In genomic region chr4:86879477-86879876, GRCm38 (mm10) we compare ENCODE assay signal across 23 mouse cellular contexts. TPM values are rescaled to one million over a fixed set of nuclear protein-coding genes. Genes with fewer than 3 reads are reported as not detected.
A peak's percentile ranks its signal among the peaks of the same experiment; 100 is the strongest.
DNase-seq lines count a peak whose midpoint lies in the region; ATAC-seq lines count a peak whose summit lies in the region.
"Had no signal": no experiment of that assay in that cellular context is flagged by ENCODE, and none has a peak within 500 bp of the region (broad histone marks: within the 10 kb centered on the region; RNA-seq: fewer than 3 reads in every experiment).

No protein-coding gene starts in this region.

- intact Hi-C loops in heart, postnatal 25 days (cut with DNase I): loop anchor here (2.0 kb wide), 1 partner anchor 33 kb away; no protein-coding TSS in a partner anchor

- peaks cover 4% of the 10 kb centered on the region; the same call in 1 of the 2 replicates for H3K36me3 ChIP-seq in heart, embryonic 12.5 days
- H3K36me3 ChIP-seq in heart, embryonic 16.5 days (ENCODE audit: control insufficient read depth, insufficient read depth): no peaks in the 10 kb centered on the region
- H3K36me3 ChIP-seq: forebrain, embryonic 10.5 days; G1E; hindbrain, embryonic 12.5 days; hindbrain, embryonic 15.5 days had no signal

- no peaks in the 10 kb centered on the region for H3K9me3 ChIP-seq in heart, embryonic 12.5 days (replicated peaks)
- H3K9me3 ChIP-seq in heart, embryonic 16.5 days (replicated peaks; ENCODE audit: control insufficient read depth, low read length): no peaks in the 10 kb centered on the region
- H3K9me3 ChIP-seq: forebrain, embryonic 10.5 days; forebrain, embryonic 13.5 days; G1E; hindbrain, embryonic 12.5 days; hindbrain, embryonic 15.5 days had no signal

- H3K4me1 ChIP-seq in heart, embryonic 12.5 days (replicated peaks): peaks cover 7% of the 10 kb centered on the region; the same call in 1 of the 2 replicates
- H3K4me1 ChIP-seq in heart, embryonic 16.5 days (ENCODE audit: control insufficient read depth, insufficient read depth, low read length): peaks cover 10% of the 10 kb centered on the region

- no peak overlapping the region for H3K4me2 ChIP-seq in heart, embryonic 12.5 days
- no peak overlapping the region for H3K4me2 ChIP-seq in heart, embryonic 16.5 days (ENCODE audit: low read depth, low read length)
- H3K4me2 ChIP-seq: forebrain, embryonic 13.5 days; hindbrain, embryonic 12.5 days; hindbrain, embryonic 15.5 days had no signal

- no peak for DNase-seq in heart, postnatal 25 days (ENCODE audit: low spot score)
- DNase-seq in heart, adult 18-20 months: no peak
- DNase-seq in heart, postnatal 4 days: peak; percentile 46
- DNase-seq in heart, adult 9 months (ENCODE audit: low spot score in 2 of 2): no peak
- DNase-seq: adrenal gland, postnatal 10 days; adrenal gland, postnatal 36 days; B cell, adult 2 months; cerebellum, adult 18-20 months; cerebellum, adult 9-10 months; cerebellum, postnatal 14 days; gastrocnemius, postnatal 10 days; gastrocnemius, postnatal 36 days; kidney, adult 8-10 months had no signal

- 75% methylated on average over 2 of the region's 2 CpGs for WGBS in heart, embryonic 12.5 days
- WGBS in heart, embryonic 16.5 days: 69% methylated on average over 2 of the region's 2 CpGs

- H3K27ac ChIP-seq in heart, embryonic 12.5 days (ENCODE audit: poor library complexity, severe bottlenecking): 0 out of 2 replicates have a peak overlapping the region, but pooled peaks have one; percentile 22
- H3K27ac ChIP-seq in heart, embryonic 16.5 days (ENCODE audit: low read length): peak overlapping the region; percentile 49; the same call in 1 of the 2 replicates
- H3K27ac ChIP-seq: forebrain, embryonic 10.5 days; forebrain, embryonic 13.5 days; hindbrain, embryonic 12.5 days; hindbrain, embryonic 15.5 days had no signal

- no peaks in the 10 kb centered on the region for H3K27me3 ChIP-seq in heart, embryonic 12.5 days (replicated peaks)
- H3K27me3 ChIP-seq in heart, embryonic 16.5 days (ENCODE audit: control insufficient read depth, insufficient read depth, low read length): no peaks in the 10 kb centered on the region; the same call in 1 of the 2 replicates
- H3K27me3 ChIP-seq: hindbrain, embryonic 15.5 days had no signal

- no peak overlapping the region for H3K9ac ChIP-seq in heart, embryonic 12.5 days
- no peak overlapping the region for H3K9ac ChIP-seq in heart, embryonic 16.5 days (ENCODE audit: low read length)
- H3K9ac ChIP-seq: forebrain, embryonic 13.5 days; hindbrain, embryonic 12.5 days; hindbrain, embryonic 15.5 days had no signal

- H3K4me3 ChIP-seq in heart, embryonic 12.5 days: no peak overlapping the region
- no peak overlapping the region for H3K4me3 ChIP-seq in heart, embryonic 16.5 days (ENCODE audit: low read length)
- H3K4me3 ChIP-seq: forebrain, embryonic 10.5 days; forebrain, embryonic 13.5 days; hindbrain, embryonic 12.5 days; hindbrain, embryonic 15.5 days had no signal

- no peak for ATAC-seq in heart, embryonic 12.5 days (ENCODE audit: insufficient number of reproducible peaks, low FRiP score)
- ATAC-seq in heart, embryonic 16.5 days (replicated peaks; ENCODE audit: extremely low read depth, insufficient read depth, low FRiP score): no peak
- ATAC-seq: forebrain, embryonic 13.5 days; forebrain, embryonic 16.5 days; intestine, postnatal 0 days; Patski had no signal

RNA-seq across cellular contexts. Expression of gene Acer2, which starts 5.3 kb away (rescaled TPM):
- polyA plus RNA-seq in heart, embryonic 12.5 days (2016; fragmentation: Nextera tagmentation; extraction: Ambion mirVana): 36.0 and 40.9 TPM in 2 replicates
- total RNA-seq in heart, postnatal 25 days (2021): 10 to 100 TPM; 16.9 to 17.1 TPM
- 29.3 and 31.2 TPM in 2 replicates for polyA plus RNA-seq in heart, embryonic 16.5 days (2015; fragmentation: Nextera tagmentation; extraction: Ambion mirVana)
- 10 to 100 TPM; 18.6 to 23.0 TPM for total RNA-seq in heart, adult 18-20 months (2021)
- total RNA-seq in heart, postnatal 4 days (2021): 10 to 100 TPM; 18.2 to 19.0 TPM
- polyA plus RNA-seq: G1E, Patski had no signal

RNA-seq across cellular contexts. Expression of gene Rps6, which starts 22.3 kb away (rescaled TPM):
- polyA plus RNA-seq in heart, embryonic 12.5 days (2016; fragmentation: Nextera tagmentation; extraction: Ambion mirVana): 458 and 459 TPM in 2 replicates
- total RNA-seq in heart, postnatal 25 days (2021): 100 to 1,000 TPM; 460 to 507 TPM
- polyA plus RNA-seq in heart, embryonic 16.5 days (2015; fragmentation: Nextera tagmentation; extraction: Ambion mirVana): 394 and 401 TPM in 2 replicates
- 100 to 1,000 TPM; 534 to 598 TPM for total RNA-seq in heart, adult 18-20 months (2021)
- total RNA-seq in heart, postnatal 4 days (2021): 100 to 1,000 TPM; 718 to 724 TPM
